Mouse (Mus musculus) limb, embryonic 12.5 days (tissue): ENCODE results near the gene Slc10a7. TPM values are rescaled to one million over a fixed set of nuclear protein-coding genes. Genes with fewer than 3 reads are reported as not detected.
"Not testable (repeated sequence)": the region's sequence is repeated elsewhere in the genome, so short reads cannot be mapped to it uniquely, and the experiment has no call there.

Experiments used
- ATAC-seq: fragments of 200-750 bp; cut with Nextera tagmentation; 2 replicates; pipeline ENCODE4 v1.8.0; 2017; ENCODE audit warnings: low read depth, moderate TSS enrichment; ENCODE audit not compliant: insufficient number of reproducible peaks, insufficient read depth, low FRiP score, low TSS enrichment
- H3K27ac ChIP-seq: fragments of 300-500 bp; sonication (generic); 2 replicates; pipeline ENCODE4 v1.5.1; 2016; ENCODE audit warnings: mild to moderate bottlenecking, moderate library complexity
- H3K27me3 ChIP-seq: fragments of 300-500 bp; sonication (generic); 2 replicates; pipeline ENCODE4 v1.6.1; 2016; ENCODE audit warnings: mild to moderate bottlenecking, moderate library complexity
- H3K36me3 ChIP-seq: fragments of 300-500 bp; sonication (generic); 2 replicates; pipeline ENCODE4 v1.6.1; 2016; ENCODE audit warnings: mild to moderate bottlenecking, moderate library complexity
- H3K4me1 ChIP-seq: fragments of 300-500 bp; sonication (generic); replicated peaks from 2 replicates; pipeline ENCODE4 v1.6.1; 2016
- H3K4me2 ChIP-seq: fragments of 300-500 bp; sonication (generic); 2 replicates; pipeline ENCODE4 v1.6.1; 2016; ENCODE audit warnings: mild to moderate bottlenecking, moderate library complexity
- H3K4me3 ChIP-seq: fragments of 300-500 bp; sonication (generic); replicated peaks from 2 replicates; pipeline ENCODE4 v1.5.1; 2016; ENCODE audit warnings: mild to moderate bottlenecking
- H3K9ac ChIP-seq: fragments of 300-500 bp; sonication (generic); replicated peaks from 2 replicates; pipeline ENCODE4 v1.6.1; 2016; ENCODE audit warnings: mild to moderate bottlenecking, moderate library complexity
- H3K9me3 ChIP-seq: fragments of 300-500 bp; sonication (generic); 2 replicates; pipeline ENCODE4 v1.6.1; 2016; ENCODE audit warnings: mild to moderate bottlenecking, moderate library complexity
- WGBS: fragments of 180-500 bp; shearing (Covaris S2); methylation state at CpG from one replicate; pipeline ENCODE4 v1.1.7; 2016; 5-methylcytosine and 5-hydroxymethylcytosine counted together
- polyA plus RNA-seq: library from polyadenylated mRNA; unstranded; fragments of >200 nt; fragmentation: Nextera tagmentation; extraction: Ambion mirVana; gene quantifications from 2 replicates; pipeline ENCODE4 v1.2.1, GENCODE M21; 2016

The Slc10a7 gene
- polyA plus RNA-seq, 1 experiment from 2014 or later: 17.5 TPM

DNA sequence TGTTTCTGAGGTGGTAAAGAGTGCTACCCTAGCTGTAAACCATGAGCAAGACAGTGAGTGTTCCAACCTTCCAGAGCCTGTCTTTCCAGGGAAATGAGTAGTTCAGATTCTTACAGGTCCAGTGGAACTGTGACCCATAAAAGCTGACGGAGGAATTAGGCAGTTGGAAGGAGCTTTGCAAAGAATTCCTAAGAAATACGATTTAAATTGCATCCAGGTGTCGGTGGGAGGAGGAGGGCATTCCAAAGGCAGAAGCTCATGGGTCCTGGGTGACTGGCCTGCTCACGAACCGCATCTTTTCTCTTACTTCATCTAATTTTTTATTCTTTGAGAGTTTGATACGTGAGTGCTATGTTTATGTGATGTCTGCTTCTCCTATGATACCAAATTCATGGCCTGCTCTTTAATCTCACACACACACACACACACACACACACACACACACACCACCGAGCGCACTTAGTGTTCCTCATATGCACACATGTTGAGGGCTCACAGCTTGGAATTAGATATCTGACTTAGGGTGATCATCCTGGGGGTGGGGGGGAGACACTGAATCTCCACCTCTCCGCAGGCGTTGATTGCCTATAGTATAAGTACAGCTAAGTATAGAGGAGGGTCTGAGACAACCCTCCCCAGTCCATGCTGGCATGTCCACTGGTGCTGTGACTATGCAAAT, 169.5 kb downstream of the Slc10a7 start:
- H3K4me3 ChIP-seq: no peak overlapping the region
- 0 out of 2 replicates have a peak, but pooled peaks cover 15% of the 10 kb centered on the region for H3K36me3 ChIP-seq
- WGBS: 32% methylated on average over 10 of the region's 10 CpGs
- H3K9me3 ChIP-seq: peaks cover 8% of the 10 kb centered on the region; the same call in 1 of the 2 replicates
- peaks cover 22% of the 10 kb centered on the region for H3K4me1 ChIP-seq
- peak overlapping the region; percentile 35; the same call in 1 of the 2 replicates for H3K27ac ChIP-seq
- no peak overlapping the region for H3K9ac ChIP-seq
- no peaks in the 10 kb centered on the region for H3K27me3 ChIP-seq
- ATAC-seq: peak; percentile 68; the same call in 1 of the 2 replicates
- H3K4me2 ChIP-seq: no peak overlapping the region

DNA sequence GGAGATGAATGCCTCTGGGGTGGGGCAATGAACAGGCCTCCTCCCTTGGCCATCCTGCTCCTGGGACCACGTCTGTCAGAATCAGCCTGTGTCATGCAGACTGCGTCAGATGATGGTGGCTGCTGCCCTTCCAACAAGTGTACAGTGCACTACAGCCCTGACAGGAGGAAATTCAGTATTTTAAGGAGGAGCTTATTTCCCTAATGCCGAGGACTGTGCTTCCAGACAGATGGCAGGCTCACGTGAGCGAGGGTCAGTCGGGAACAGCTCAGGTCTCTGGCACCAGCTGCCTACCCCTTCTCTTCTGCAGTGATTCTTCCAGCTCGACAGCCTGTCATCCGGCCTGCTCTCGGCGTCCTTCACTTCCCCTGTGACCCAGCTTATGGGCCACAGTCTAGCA, 181.6 kb downstream of the Slc10a7 start:
- H3K4me1 ChIP-seq: peaks cover 6% of the 10 kb centered on the region
- 64% methylated on average over 10 of the region's 10 CpGs for WGBS
- no peaks in the 10 kb centered on the region for H3K27me3 ChIP-seq
- H3K9me3 ChIP-seq: no peaks in the 10 kb centered on the region
- H3K4me2 ChIP-seq: no peak overlapping the region
- H3K27ac ChIP-seq: no peak overlapping the region
- H3K9ac ChIP-seq: no peak overlapping the region
- no peak overlapping the region for H3K4me3 ChIP-seq
- ATAC-seq: peak; percentile 47
- no peaks in the 10 kb centered on the region; the same call in 1 of the 2 replicates for H3K36me3 ChIP-seq

DNA sequence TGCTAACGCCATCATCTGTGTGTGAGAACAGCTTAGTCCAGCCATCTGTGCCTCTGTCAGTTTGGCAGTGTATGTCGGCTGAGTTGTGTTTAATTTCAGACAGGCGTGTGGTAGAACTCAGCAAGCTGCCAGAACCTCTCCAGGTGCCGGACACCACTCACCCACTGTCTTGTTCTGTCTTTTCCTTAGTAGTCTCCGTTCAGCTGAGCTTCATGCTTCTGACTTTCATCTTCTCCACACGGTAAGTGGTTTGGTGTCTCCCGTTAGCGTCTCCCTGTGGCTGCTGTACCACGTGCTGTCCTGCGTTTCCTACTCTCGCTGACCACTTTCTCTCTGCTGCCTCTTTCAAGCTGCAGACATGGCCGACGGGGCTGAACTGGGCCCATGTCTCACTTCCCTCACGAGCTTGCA, 189.2 kb downstream of the Slc10a7 start:
- ATAC-seq: no peak
- H3K4me2 ChIP-seq: no peak overlapping the region
- no peak overlapping the region for H3K4me3 ChIP-seq
- H3K27me3 ChIP-seq: no peaks in the 10 kb centered on the region
- no peaks in the 10 kb centered on the region for H3K4me1 ChIP-seq
- H3K36me3 ChIP-seq: peaks cover 29% of the 10 kb centered on the region
- no peaks in the 10 kb centered on the region for H3K9me3 ChIP-seq
- H3K9ac ChIP-seq: no peak overlapping the region
- no peak overlapping the region for H3K27ac ChIP-seq
- WGBS: 94% methylated on average over 14 of the region's 14 CpGs

DNA sequence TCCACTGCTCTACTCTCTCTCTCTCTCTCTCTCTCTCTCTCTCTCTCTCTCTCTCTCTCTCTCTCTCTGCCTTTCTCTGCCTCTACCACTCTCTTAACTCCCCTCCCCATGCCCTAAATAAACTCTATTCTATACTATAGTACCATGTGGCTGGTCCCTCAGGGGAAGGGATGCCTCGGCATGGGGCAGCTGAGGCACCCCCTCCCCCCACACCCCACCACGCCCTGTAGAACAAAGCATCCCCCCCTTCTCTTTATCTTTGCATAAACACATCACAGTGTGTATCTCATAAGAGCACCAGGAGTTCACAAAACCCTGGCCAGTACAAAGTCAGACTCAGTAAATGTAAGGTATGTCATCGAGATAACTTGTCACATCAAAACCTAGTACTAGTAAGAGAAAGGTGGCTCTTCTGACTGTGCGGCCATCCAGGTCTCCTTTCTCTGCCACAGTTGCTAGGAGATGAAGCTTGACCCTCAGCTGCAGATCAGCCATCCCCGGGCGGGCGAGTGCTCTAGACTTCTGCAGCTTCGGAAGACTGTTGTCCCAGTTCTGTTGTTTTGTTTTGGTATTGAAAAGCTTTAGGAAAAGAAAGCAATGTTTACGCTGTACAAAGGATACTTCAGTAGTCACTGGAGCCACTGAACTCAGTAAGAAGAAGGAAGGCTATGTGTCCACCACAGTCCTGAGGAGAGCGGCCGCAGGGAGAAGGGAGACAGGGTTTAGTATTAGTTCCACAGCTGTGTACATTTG, 194.1 kb downstream of the Slc10a7 start:
- no peak overlapping the region for H3K9ac ChIP-seq
- no peaks in the 10 kb centered on the region for H3K9me3 ChIP-seq
- no peak for ATAC-seq
- H3K36me3 ChIP-seq: peaks cover 17% of the 10 kb centered on the region
- H3K27ac ChIP-seq: no peak overlapping the region
- no peak overlapping the region for H3K4me2 ChIP-seq
- 78% methylated on average over 11 of the region's 11 CpGs for WGBS
- no peaks in the 10 kb centered on the region for H3K27me3 ChIP-seq
- no peaks in the 10 kb centered on the region for H3K4me1 ChIP-seq
- no peak overlapping the region for H3K4me3 ChIP-seq

DNA sequence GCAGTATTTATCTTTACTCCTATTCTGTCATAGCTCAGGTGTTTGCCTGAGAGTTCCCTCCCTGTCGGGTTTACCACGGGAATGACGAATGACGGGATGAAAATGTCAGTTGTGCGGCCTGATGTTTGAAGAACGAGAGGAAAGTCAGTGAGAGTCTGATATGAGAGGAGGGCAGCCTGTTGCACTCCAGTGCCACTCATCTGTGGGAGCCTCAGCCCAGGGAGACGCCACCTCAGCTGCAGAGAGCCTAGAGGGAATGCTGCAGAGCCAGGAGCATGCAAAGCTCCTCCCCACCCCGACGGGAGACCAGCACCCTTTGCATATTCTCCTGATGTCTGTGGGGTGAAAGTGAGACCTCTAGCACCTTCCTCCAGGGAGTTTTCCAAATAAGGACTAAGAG, 196.8 kb downstream of the Slc10a7 start:
- Histone ChIP-seq H3K4me2 (no peak overlapping the region), H3K4me1 (no peaks in the 10 kb centered on the region), H3K27ac (no peak overlapping the region), H3K9me3 (no peaks in the 10 kb centered on the region), H3K4me3 (no peak overlapping the region), H3K27me3 (no peaks in the 10 kb centered on the region), H3K36me3 (peaks cover 7% of the 10 kb centered on the region; the same call in 1 of the 2 replicates), H3K9ac (no peak overlapping the region)
- no peak for ATAC-seq
- WGBS: 42% methylated on average over 9 of the region's 9 CpGs

DNA sequence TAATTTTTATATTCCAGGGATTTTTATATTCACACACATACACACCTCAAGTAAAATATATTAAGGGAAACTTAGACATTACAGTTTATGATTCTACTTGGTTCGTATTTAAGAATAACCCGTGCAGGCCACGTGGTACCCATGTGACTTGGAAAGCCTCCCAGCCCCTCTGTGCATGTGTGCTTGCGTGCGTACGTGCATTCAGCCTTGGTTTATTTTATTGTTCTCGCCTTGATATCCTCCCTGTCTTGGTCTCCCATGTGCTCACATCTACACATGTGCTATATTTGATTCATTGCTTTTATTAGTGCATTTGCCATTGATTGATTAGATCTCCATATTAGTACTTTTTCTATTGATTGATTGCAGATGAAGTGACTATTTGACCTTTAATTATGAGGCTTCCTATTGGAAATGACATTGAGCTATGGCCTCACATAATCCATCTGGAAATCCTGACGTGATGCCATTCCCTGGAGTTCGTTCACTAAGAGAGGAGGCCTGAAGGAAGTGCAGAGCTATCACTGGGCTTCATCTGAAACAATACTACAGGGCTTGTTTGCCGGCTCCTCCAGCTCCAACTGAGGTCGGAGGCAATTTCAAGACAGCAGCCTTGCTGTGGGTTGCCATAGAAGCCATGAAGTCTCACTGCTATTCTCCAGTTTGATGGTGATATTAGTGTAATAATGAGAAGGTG, 200.9 kb downstream of the Slc10a7 start:
- peaks cover 14% of the 10 kb centered on the region for H3K4me1 ChIP-seq
- H3K4me3 ChIP-seq: no peak overlapping the region
- ATAC-seq: no peak
- no peak overlapping the region for H3K9ac ChIP-seq
- H3K36me3 ChIP-seq: no peaks in the 10 kb centered on the region
- no peak overlapping the region for H3K4me2 ChIP-seq
- no peaks in the 10 kb centered on the region for H3K9me3 ChIP-seq
- 69% methylated on average over 11 of the region's 11 CpGs for WGBS
- no peaks in the 10 kb centered on the region for H3K27me3 ChIP-seq
- H3K27ac ChIP-seq: no peak overlapping the region

DNA sequence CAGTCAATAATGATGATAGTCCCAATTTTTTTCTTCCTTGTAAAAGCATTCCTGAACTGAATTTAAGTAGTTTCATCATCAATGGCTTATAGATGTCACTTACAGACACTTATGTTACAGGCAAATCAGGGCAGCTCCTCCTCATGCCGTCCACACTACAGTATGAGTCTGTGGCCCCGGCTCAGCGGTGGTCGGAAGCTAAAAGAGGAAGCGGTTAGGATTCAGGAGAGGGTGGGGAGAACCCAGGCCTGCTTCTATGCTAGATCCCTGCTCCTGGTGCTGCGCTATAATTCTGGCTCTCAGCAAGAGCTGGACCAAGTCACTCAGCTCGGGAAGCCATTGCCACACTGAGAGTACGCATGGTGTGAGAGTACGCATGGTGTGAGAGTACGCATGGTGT, 201.8 kb downstream of the Slc10a7 start:
- Histone ChIP-seq H3K27ac (no peak overlapping the region), H3K36me3 (no peaks in the 10 kb centered on the region), H3K4me2 (no peak overlapping the region), H3K4me1 (peaks cover 14% of the 10 kb centered on the region), H3K9ac (no peak overlapping the region), H3K27me3 (no peaks in the 10 kb centered on the region), H3K9me3 (no peaks in the 10 kb centered on the region), H3K4me3 (no peak overlapping the region)
- ATAC-seq: no peak
- 90% methylated on average over 10 of the region's 10 CpGs for WGBS

DNA sequence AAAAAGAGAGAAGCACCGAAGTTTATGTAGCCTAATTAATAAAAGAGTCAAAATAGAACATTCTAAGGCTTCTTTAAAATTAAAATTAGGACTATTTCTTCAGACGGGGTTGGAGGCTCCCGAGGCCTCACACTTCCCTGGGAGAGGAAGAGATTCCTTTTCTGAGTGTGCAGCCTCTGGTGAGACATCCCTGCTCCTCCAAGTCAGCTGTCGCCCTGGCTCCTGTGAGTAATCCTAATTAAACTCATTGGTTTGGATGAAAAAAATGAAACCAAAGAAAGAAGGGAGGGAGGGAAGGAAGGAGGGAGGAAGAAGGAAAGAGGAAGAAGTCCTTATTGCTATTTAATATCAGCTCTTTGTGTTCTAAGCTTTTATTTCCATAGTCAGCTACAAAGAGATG, 205.7 kb downstream of the Slc10a7 start:
- Histone ChIP-seq H3K4me1 (peaks cover 18% of the 10 kb centered on the region), H3K4me3 (no peak overlapping the region), H3K27me3 (no peaks in the 10 kb centered on the region), H3K27ac (no peak overlapping the region), H3K9me3 (peaks cover 6% of the 10 kb centered on the region; the same call in 1 of the 2 replicates), H3K4me2 (no peak overlapping the region), H3K9ac (no peak overlapping the region), H3K36me3 (peaks cover 10% of the 10 kb centered on the region)
- ATAC-seq: no peak
- WGBS: 70% methylated on average over 4 of the region's 4 CpGs

DNA sequence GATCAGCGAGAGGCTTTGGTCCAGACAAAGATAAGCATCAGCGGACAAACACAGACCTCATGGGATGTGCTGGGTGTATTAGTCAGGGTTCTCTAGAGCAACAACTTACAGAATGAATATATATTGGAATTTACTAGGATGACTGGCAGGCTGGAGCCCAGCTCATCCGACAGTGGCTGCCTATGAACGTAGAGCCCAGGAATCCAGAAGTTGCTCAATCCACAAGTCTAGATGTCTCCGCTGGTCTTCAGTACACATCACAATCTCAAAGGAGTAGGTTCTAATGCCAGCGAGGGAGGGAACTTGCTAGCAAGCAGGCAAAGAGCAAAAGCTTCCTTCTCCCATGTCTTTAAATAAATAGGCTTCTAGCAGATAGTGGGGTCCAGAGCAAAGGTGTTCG, 207.4 kb downstream of the Slc10a7 start:
- Histone ChIP-seq H3K4me2 (no peak overlapping the region), H3K36me3 (peaks cover 10% of the 10 kb centered on the region), H3K27ac (no peak overlapping the region), H3K4me1 (peaks cover 21% of the 10 kb centered on the region), H3K9ac (no peak overlapping the region), H3K4me3 (no peak overlapping the region), H3K9me3 (peaks cover 6% of the 10 kb centered on the region; the same call in 1 of the 2 replicates), H3K27me3 (no peaks in the 10 kb centered on the region)
- WGBS: 92% methylated on average over 7 of the region's 7 CpGs
- ATAC-seq: no peak

DNA sequence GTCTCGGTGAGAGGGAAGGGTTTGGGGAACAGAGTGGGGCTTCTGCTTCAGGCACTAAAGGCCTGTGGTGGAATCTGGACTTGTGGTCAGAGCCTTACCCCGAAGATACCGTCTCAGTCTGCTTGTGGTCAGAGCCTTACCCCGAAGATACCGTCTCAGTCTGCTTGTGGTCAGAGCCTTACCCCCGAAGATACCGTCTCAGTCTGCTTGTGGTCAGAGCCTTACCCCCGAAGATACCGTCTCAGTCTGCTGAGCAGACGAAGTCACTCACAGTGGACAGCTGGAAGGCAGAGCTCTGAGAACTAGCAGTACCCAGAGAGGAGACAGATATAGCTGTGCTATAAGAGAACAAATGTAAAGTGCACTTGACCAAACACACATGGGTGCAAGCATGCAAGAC, 208.0 kb downstream of the Slc10a7 start:
- not testable (repeated sequence) for H3K9me3 ChIP-seq, H3K4me2 ChIP-seq, ATAC-seq, H3K27me3 ChIP-seq, H3K9ac ChIP-seq, H3K4me3 ChIP-seq, H3K27ac ChIP-seq, H3K36me3 ChIP-seq
- peaks cover 21% of the 10 kb centered on the region for H3K4me1 ChIP-seq
- WGBS: 89% methylated on average over 10 of the region's 10 CpGs
